Mouse (Mus musculus) erythroblast, embryonic 14.5 days (primary cell): ENCODE results near the gene Fam208a.

Source experiments
- GATA1 ChIP-seq: IDR thresholded peaks from 2 replicates; pipeline ENCODE4 v1.6.1; 2012; ENCODE audit warnings: low read length, inconsistent platforms, mixed read lengths
- TAL1 ChIP-seq: IDR thresholded peaks from 3 replicates; pipeline ENCODE4 v1.6.1; 2012; ENCODE audit warnings: low read length, inconsistent platforms, mixed read lengths

DNA sequence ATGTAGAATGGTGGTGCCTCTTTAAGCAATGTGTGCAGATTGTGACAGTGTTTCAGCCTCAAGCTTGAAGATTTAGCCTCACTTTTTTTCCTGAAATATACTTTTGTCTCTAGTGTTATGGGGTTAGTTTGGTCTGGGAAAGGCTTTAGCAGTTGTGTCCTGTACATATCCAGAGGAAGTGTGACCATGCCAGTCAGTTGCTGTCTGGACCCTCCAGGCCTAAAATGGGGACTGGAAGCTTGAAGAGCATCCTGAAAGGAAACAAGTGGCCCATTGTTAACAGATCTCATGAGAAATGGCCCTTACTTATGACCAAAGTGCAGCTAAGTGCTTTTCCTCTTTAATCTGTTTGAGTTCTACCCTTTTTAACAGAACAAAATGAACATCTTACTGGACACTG is 40.0 kb upstream of the Fam208a start:
- TF ChIP-seq GATA1 (no peak), TAL1 (no peak)
